Mouse (Mus musculus): ENCODE data around the gene Mrvi1.
"Not testable (repeated sequence)": the region's sequence is repeated elsewhere in the genome, so short reads cannot be mapped to it uniquely, and the experiment has no call there.

Mrvi1 gene

GRCm38 (mm10) chr7:110941701-110942530, 40.3 kb downstream of the Mrvi1 start:
- in situ Hi-C loops (cut with MboI, MseI) = no loop called here

- in situ Hi-C loops (cut with MboI, MseI) = no loop called here
Observed at GRCm38 (mm10) chr7:110941116-110941521, 41.1 kb downstream of the Mrvi1 start.

- in situ Hi-C loops (cut with MboI, MseI) = loop anchor here (5.0 kb wide), 1 partner anchor 129 kb away; no protein-coding TSS in a partner anchor
Observed at GRCm38 (mm10) chr7:110935815-110936762, 46.2 kb downstream of the Mrvi1 start.

GRCm38 (mm10) chr7:110933999-110934398, 48.3 kb downstream of the Mrvi1 start:
- in situ Hi-C loops (cut with MboI, MseI) = no loop called here

GRCm38 (mm10) chr7:110933329-110933728, 48.9 kb downstream of the Mrvi1 start:
- in situ Hi-C loops (cut with MboI, MseI) = no loop called here

GRCm38 (mm10) chr7:110930118-110930854, 52.0 kb downstream of the Mrvi1 start:
- in situ Hi-C loops (cut with MboI, MseI) = no loop called here

- in situ Hi-C loops (cut with MboI, MseI) = loop anchor here (10.0 kb wide), 1 partner anchor 102 kb away; no protein-coding TSS in a partner anchor
Observed at GRCm38 (mm10) chr7:110926562-110926961, 55.7 kb downstream of the Mrvi1 start.

GRCm38 (mm10) chr7:110920331-110921261, 61.7 kb downstream of the Mrvi1 start:
- in situ Hi-C loops (cut with MboI, MseI) = loop anchor here (10.0 kb wide), 1 partner anchor 96 kb away; no protein-coding TSS in a partner anchor

GRCm38 (mm10) chr7:110919721-110920120, 62.5 kb downstream of the Mrvi1 start:
- in situ Hi-C loops (cut with MboI, MseI) = loop anchor here (10.0 kb wide), 1 partner anchor 95 kb away; no protein-coding TSS in a partner anchor

GRCm38 (mm10) chr7:110915913-110916312, 66.3 kb downstream of the Mrvi1 start:
- in situ Hi-C loops (cut with MboI, MseI) = no loop called here

GRCm38 (mm10) chr7:110914531-110914930, 67.7 kb downstream of the Mrvi1 start:
- in situ Hi-C loops (cut with MboI, MseI) = no loop called here

GRCm38 (mm10) chr7:110913754-110914153, 68.5 kb downstream of the Mrvi1 start:
- in situ Hi-C loops (cut with MboI, MseI) = no loop called here

- in situ Hi-C loops (cut with MboI, MseI) = no loop called here
Observed at GRCm38 (mm10) chr7:110908209-110909144, 73.8 kb downstream of the Mrvi1 start.

GRCm38 (mm10) chr7:110906566-110906965, 75.7 kb downstream of the Mrvi1 start:
- in situ Hi-C loops (cut with MboI, MseI) = no loop called here

GRCm38 (mm10) chr7:110903226-110903625, 79.0 kb downstream of the Mrvi1 start:
- in situ Hi-C loops (cut with MboI, MseI) = no loop called here

- in situ Hi-C loops (cut with MboI, MseI) = no loop called here
Observed at GRCm38 (mm10) chr7:110897202-110897601, 85.1 kb downstream of the Mrvi1 start.

GRCm38 (mm10) chr7:110896453-110896852, 85.8 kb downstream of the Mrvi1 start:
- in situ Hi-C loops (cut with MboI, MseI) = no loop called here

- in situ Hi-C loops (cut with MboI, MseI) = not testable (repeated sequence)
Observed at GRCm38 (mm10) chr7:110895772-110896171, 86.5 kb downstream of the Mrvi1 start.

- in situ Hi-C loops (cut with MboI, MseI) = no loop called here
Observed at GRCm38 (mm10) chr7:110894673-110895072, 87.6 kb downstream of the Mrvi1 start.

Measured in T-helper 2 cell (primary cell).